Comparison of ENCODE assay signal across 9 mouse cellular contexts in genomic region chr16:91314114-91314775, GRCm38 (mm10). TPM values are rescaled to one million over a fixed set of nuclear protein-coding genes. Genes with fewer than 3 reads are reported as not detected.
DNase-seq lines count a peak whose midpoint lies in the region; ATAC-seq lines count a peak whose summit lies in the region.
"Had no signal": no experiment of that assay in that cellular context is flagged by ENCODE, and none has a peak within 500 bp of the region (broad histone marks: within the 10 kb centered on the region; RNA-seq: fewer than 3 reads in every experiment).

No protein-coding gene starts in this region.

- no peak overlapping the region for H3K4me3 ChIP-seq in hindbrain, embryonic 14.5 days (replicated peaks; ENCODE audit: low read length)
- H3K4me3 ChIP-seq: neural tube, embryonic 12.5 days had no signal

- no peaks in the 10 kb centered on the region for H3K4me1 ChIP-seq in hindbrain, embryonic 14.5 days (replicated peaks; ENCODE audit: control insufficient read depth, insufficient read depth, low read length)

- DNase-seq in R1 (ENCODE audit: low read depth, low spot score) = peak; percentile 86
- peak; percentile 90 to 91 for DNase-seq in cerebellum, postnatal 10 days
- peak; percentile 26 to 70 for DNase-seq in frontal cortex, postnatal 10 days (ENCODE audit: low spot score in 2 of 2)
- peak; percentile 78 for DNase-seq in hindbrain, embryonic 14.5 days (ENCODE audit: low spot score)
- DNase-seq in layer of hippocampus, postnatal 25 days (ENCODE audit: extremely low spot score in 1 of 2, low spot score in 1 of 2) = peak; percentile 50 to 76
- peak; percentile 59 for DNase-seq in lung, postnatal 25 days (ENCODE audit: low spot score)
- peak; percentile 55 for DNase-seq in retina, postnatal 7 days (ENCODE audit: low read depth, low spot score)
- peak; percentile 41 for DNase-seq in urinary bladder, adult 2 months (ENCODE audit: low spot score)

- no peaks in the 10 kb centered on the region for H3K9me3 ChIP-seq in hindbrain, embryonic 14.5 days (ENCODE audit: control insufficient read depth, low read length)
- H3K9me3 ChIP-seq: neural tube, embryonic 12.5 days had no signal

- 6% methylated on average over 19 of the region's 19 CpGs for WGBS in hindbrain, embryonic 14.5 days

- H3K9ac ChIP-seq in hindbrain, embryonic 14.5 days = no peak overlapping the region
- H3K9ac ChIP-seq: neural tube, embryonic 12.5 days had no signal

- no peak overlapping the region for H3K4me2 ChIP-seq in hindbrain, embryonic 14.5 days (replicated peaks)
- H3K4me2 ChIP-seq: neural tube, embryonic 12.5 days had no signal

- no peaks in the 10 kb centered on the region for H3K36me3 ChIP-seq in hindbrain, embryonic 14.5 days (replicated peaks; ENCODE audit: control insufficient read depth, insufficient read depth)
- H3K36me3 ChIP-seq: neural tube, embryonic 12.5 days had no signal

- no peak overlapping the region for H3K27ac ChIP-seq in hindbrain, embryonic 14.5 days
- H3K27ac ChIP-seq: neural tube, embryonic 12.5 days had no signal

- peaks cover 87% of the 10 kb centered on the region for H3K27me3 ChIP-seq in hindbrain, embryonic 14.5 days (ENCODE audit: control insufficient read depth, insufficient read depth, low read length)

- ATAC-seq in hindbrain, embryonic 14.5 days (ENCODE audit: low FRiP score) = peak; percentile 60; the same call in 1 of the 2 replicates

RNA-seq across cellular contexts. Expression of gene Olig1, which starts 44.7 kb away (rescaled TPM):
- polyA plus RNA-seq in hindbrain, embryonic 14.5 days (2014; fragmentation: Nextera tagmentation; extraction: Ambion mirVana) = 93.4 and 118 TPM in 2 replicates
- total RNA-seq in layer of hippocampus, postnatal 25 days (2021) = 100 to 1,000 TPM; 160 to 181 TPM
- 0.19 and 0.25 TPM in 2 replicates for polyA plus RNA-seq in urinary bladder, adult 2 months (2012; rRNA removed)

RNA-seq across cellular contexts. Expression of gene Ifnar2, which starts 58.3 kb away (rescaled TPM):
- 38.2 and 40.4 TPM in 2 replicates for polyA plus RNA-seq in hindbrain, embryonic 14.5 days (2014; fragmentation: Nextera tagmentation; extraction: Ambion mirVana)
- 10 to 100 TPM; 23.8 TPM for total RNA-seq in layer of hippocampus, postnatal 25 days (2021)
- 57.9 and 68.6 TPM in 2 replicates for polyA plus RNA-seq in urinary bladder, adult 2 months (2012; rRNA removed)

Comparison
In these comparisons a context has a peak if more than half of its experiments do, and no peak if none do; other contexts are left out.
1. RNA of gene Olig1, which starts 44.7 kb away (polyA plus RNA-seq): 93.4 to 118 TPM in hindbrain, embryonic 14.5 days; 0.19 to 0.25 TPM in urinary bladder, adult 2 months; every median in the first group is over 10 times any median in the second.
2. Peak in every context shown above with its lines, with median percentiles within 50 percentile points of each other: DNase-seq.